Mouse (Mus musculus) neutrophil, adult 59 days (primary cell): ENCODE measurements around the gene Vhl. TPM values are rescaled to one million over a fixed set of nuclear protein-coding genes. Genes with fewer than 3 reads are reported as not detected.

Experiments used
- total RNA-seq, 2 experiments: library from RNA; stranded (reverse); gene quantifications; 1 replicate in 1 of 2; 2 replicates in 1 of 2; pipeline ENCODE4 v1.2.4; 2023

Vhl gene
- 10 to 100 TPM; 17.4 to 24.4 TPM for total RNA-seq

GRCm38 (mm10) chr6:113623941-113624751 is at the start of gene Vhl:
Gene Vhl, plus strand, starts transcription at chr6:113623959.

GRCm38 (mm10) chr6:113600543-113601139 is 23.1 kb upstream of the Vhl start, which contains the start of gene Fancd2os:
Gene Fancd2os, minus strand, starts transcription at chr6:113600715.

DNA sequence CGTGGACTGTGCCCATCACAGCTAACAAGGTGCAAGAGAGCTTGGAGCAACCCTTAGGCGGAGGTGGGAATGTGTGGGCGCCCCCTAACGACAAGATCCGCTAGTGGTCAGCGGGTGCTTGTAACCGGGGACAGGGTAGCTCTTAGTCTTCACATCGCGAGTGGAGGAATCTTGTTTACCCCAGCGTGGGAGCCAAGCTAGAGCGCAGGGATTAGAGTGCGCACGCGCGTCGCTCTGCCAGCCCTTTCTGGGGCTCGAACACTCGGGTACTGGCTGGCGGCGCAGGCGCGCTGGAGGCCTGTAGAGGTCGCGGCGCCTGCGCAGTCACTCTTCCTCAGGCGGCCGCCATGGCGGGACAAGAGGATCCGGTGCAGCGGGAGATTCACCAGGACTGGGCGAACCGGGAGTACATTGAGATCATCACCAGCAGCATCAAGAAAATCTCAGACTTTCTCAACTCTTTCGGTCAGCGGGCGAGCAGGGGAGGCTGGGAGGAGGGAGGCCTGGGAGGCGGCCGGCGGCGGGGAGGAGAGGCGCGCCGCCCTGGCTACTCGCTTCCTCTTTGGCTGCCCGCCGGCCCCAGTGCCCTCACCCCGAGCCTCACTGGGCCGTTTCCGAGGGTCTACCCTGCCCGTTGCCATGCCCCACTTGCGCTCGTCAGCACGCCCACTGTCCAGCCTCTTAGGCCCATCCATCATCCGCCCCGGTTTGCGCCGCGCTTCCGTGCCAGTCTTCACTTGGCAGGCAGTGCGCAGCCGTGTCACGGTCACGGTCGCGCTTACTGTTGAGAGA is 19.1 kb upstream of the Vhl start, which contains the start of gene Brk1:
Gene Brk1 (plus strand): TSS at position 341 of the 792 bp plus-strand sequence.

DNA sequence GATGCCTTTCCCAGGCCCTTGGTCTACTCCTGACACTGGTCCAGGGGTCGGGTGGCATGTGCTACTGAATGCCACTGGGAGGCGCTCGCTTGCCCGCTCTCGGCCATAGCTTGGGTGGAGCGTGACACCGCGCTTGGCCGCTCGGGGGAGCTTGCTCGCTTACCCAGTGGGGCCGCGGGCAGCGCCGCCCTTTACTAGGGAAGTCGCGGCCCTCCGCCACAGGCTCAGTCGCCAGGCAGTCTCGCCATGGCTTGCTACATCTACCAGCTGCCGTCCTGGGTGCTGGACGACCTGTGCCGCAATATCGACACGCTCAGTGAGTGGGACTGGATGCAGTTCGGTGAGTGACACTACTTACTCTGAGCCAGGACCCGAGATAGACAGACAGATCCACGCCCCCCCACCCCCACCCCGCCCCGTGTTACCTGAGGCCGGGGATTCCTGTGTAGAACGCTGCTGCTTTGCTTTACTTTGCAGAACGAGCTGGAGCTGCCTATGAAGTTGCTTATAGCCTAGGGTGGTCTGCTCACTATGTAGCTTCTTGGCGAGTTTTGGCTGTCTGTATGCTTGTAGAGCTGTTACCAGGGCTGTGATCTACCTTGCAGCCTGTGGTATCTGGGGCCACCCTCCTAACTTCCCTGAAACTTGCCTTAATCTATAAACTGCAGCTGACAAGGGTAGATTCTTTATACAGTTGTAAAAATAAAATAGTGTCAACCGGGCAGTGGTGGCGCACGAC is 14.7 kb downstream of the Vhl start, which contains the start of gene Irak2:
Gene Irak2 (plus strand): TSS at position 166 of the 739 bp plus-strand sequence.

Other genes starting within 250 kb of the Vhl start
- gene Tada3, start 246.1 kb upstream of the Vhl start, total RNA-seq, result 10 to 100 TPM; 24.6 to 27.1 TPM
- 100 to 1,000 TPM; 474 to 514 TPM for gene Arpc4, start 245.8 kb upstream of the Vhl start, total RNA-seq
- gene Ttll3, start 234.7 kb upstream of the Vhl start, total RNA-seq, result 10 to 100 TPM; 34.3 to 35.3 TPM
- gene Rpusd3, start 204.6 kb upstream of the Vhl start, total RNA-seq, result 1 to 10 TPM; 3.1 to 3.7 TPM
- not detected for gene Cidec, start 188.2 kb upstream of the Vhl start, total RNA-seq
- gene Jagn1, start 181.4 kb upstream of the Vhl start, total RNA-seq, result 10 to 100 TPM; 10.6 to 11.6 TPM
- not detected for gene Il17re, start 165.5 kb upstream of the Vhl start, total RNA-seq
- not detected for gene Il17rc, start 152.5 kb upstream of the Vhl start, total RNA-seq
- gene Creld1, start 140.7 kb upstream of the Vhl start, total RNA-seq, result 1 to 10 TPM; 2.6 to 3.2 TPM
- under 1 TPM in 1 of 2 experiments, not detected in 1; 0.13 TPM for gene Prrt3, start 122.0 kb upstream of the Vhl start, total RNA-seq
- gene Emc3, start 92.3 kb upstream of the Vhl start, total RNA-seq, result 10 to 100 TPM; 44.1 to 51.6 TPM
- 10 to 100 TPM; 14.5 to 16.7 TPM for gene Fancd2, start 92.3 kb upstream of the Vhl start, total RNA-seq
- not detected for gene Fancd2os, start 23.2 kb upstream of the Vhl start, total RNA-seq
- gene Brk1, start 19.2 kb upstream of the Vhl start, total RNA-seq, result 100 to 1,000 TPM; 120 to 142 TPM
- 100 to 1,000 TPM; 101 to 119 TPM for gene Irak2, start 14.5 kb downstream of the Vhl start, total RNA-seq
- 100 to 1,000 TPM in 1 of 2 experiments, 10 to 100 TPM in 1; 90.1 to 112 TPM for gene Tatdn2, start 73.1 kb downstream of the Vhl start, total RNA-seq
- not detected for gene Ghrl, start 95.9 kb downstream of the Vhl start, total RNA-seq
- 10 to 100 TPM; 67.5 to 79.3 TPM for gene Sec13, start 116.8 kb downstream of the Vhl start, total RNA-seq